17 mouse cellular contexts compared by ENCODE assay signal in the genomic region with DNA sequence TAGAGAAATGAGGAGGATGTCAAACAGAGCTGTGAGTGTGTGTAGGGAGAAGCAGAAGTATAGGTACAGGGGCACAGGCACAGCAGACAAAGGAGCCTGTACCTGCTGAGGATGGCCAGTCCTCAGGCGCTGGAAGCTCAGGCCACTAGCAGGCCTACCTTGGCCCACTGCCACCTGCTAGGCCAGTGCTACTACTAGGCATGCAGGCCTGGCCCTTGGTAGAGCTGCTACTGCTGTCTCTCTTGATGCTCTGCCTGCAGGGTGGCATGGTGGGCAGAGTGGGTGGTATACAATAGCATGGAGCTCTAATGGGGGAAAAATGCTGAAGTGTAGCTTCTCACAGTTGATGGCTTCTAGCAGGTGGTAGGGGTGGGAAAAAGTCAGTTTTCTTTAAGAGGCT.
DNase-seq lines count a peak whose midpoint lies in the region; ATAC-seq lines count a peak whose summit lies in the region.
"Had no signal": no experiment of that assay in that cellular context is flagged by ENCODE, and none has a peak within 500 bp of the region (broad histone marks: within the 10 kb centered on the region; RNA-seq: fewer than 3 reads in every experiment).

No protein-coding gene starts in this region.

- no peak overlapping the region for H3K4me2 ChIP-seq in liver, embryonic 11.5 days
- H3K4me2 ChIP-seq: hindbrain, embryonic 15.5 days; midbrain, embryonic 13.5 days; stomach, embryonic 15.5 days had no signal

- peaks cover 5% of the 10 kb centered on the region for H3K4me1 ChIP-seq in liver, embryonic 11.5 days (replicated peaks; ENCODE audit: control insufficient read depth, insufficient read depth, low read length)
- H3K4me1 ChIP-seq: hindbrain, embryonic 15.5 days; midbrain, embryonic 13.5 days; stomach, embryonic 15.5 days had no signal

- no peak overlapping the region for H3K27ac ChIP-seq in liver, embryonic 11.5 days (ENCODE audit: low read depth, low read length)
- H3K27ac ChIP-seq: hindbrain, embryonic 15.5 days; kidney, postnatal 0 days; macrophage; midbrain, embryonic 13.5 days; stomach, embryonic 15.5 days had no signal

- H3K36me3 ChIP-seq in liver, embryonic 11.5 days (ENCODE audit: control insufficient read depth, insufficient read depth, low read length), result no peaks in the 10 kb centered on the region
- H3K36me3 ChIP-seq: hindbrain, embryonic 15.5 days; stomach, embryonic 15.5 days had no signal

- no peaks in the 10 kb centered on the region for H3K9me3 ChIP-seq in liver, embryonic 11.5 days (ENCODE audit: control insufficient read depth, low read length)
- H3K9me3 ChIP-seq: G1E; hindbrain, embryonic 15.5 days; midbrain, embryonic 13.5 days; stomach, embryonic 15.5 days had no signal

- H3K9ac ChIP-seq in liver, embryonic 11.5 days (ENCODE audit: low read depth, low read length), result no peak overlapping the region
- H3K9ac ChIP-seq: hindbrain, embryonic 15.5 days; midbrain, embryonic 13.5 days; stomach, embryonic 15.5 days had no signal

- H3K4me3 ChIP-seq in liver, embryonic 11.5 days (ENCODE audit: low read depth, low read length), result no peak overlapping the region
- H3K4me3 ChIP-seq: hindbrain, embryonic 15.5 days; midbrain, embryonic 13.5 days; stomach, embryonic 15.5 days had no signal

- intact Hi-C loops in heart, postnatal 36 days (cut with DNase I), result loop anchor here (2.0 to 5.0 kb wide), 2 partner anchors 47 to 133 kb away; no protein-coding TSS in a partner anchor

- ATAC-seq in liver, embryonic 11.5 days (replicated peaks; ENCODE audit: low FRiP score), result no peak
- ATAC-seq: forebrain, embryonic 14.5 days; midbrain, embryonic 13.5 days had no signal

- H3K27me3 ChIP-seq in liver, embryonic 11.5 days (replicated peaks; ENCODE audit: control insufficient read depth, insufficient read depth, low read length), result no peaks in the 10 kb centered on the region
- H3K27me3 ChIP-seq: hindbrain, embryonic 15.5 days; midbrain, embryonic 13.5 days; stomach, embryonic 15.5 days had no signal

- peak; percentile 5 for DNase-seq in cerebellum, adult 9-11 months
- no peak for DNase-seq in cerebellum, adult 8-10 months
- peak; percentile 60 for DNase-seq in heart, postnatal 4 days
- no peak for DNase-seq in heart, postnatal 36 days
- DNase-seq in testis, postnatal 10 days (ENCODE audit: low spot score), result peak; percentile 49
- no peak for DNase-seq in testis, postnatal 14 days (ENCODE audit: low spot score)
- peak; percentile 17 for DNase-seq in kidney, postnatal 14 days
- no peak for DNase-seq in liver, embryonic 11.5 days (ENCODE audit: low spot score)
- DNase-seq: lung, adult 2 months; thymus, postnatal 25 days had no signal

- WGBS in liver, embryonic 11.5 days, result 83% methylated on average over 1 of the region's 1 CpGs

Comparison
In these comparisons a context has a peak if more than half of its experiments do, and no peak if none do; other contexts are left out.
1. DNase-seq: peak in cerebellum, adult 9-11 months (single experiment), heart, postnatal 4 days (single experiment), testis, postnatal 10 days (single experiment) and kidney, postnatal 14 days (single experiment); none in cerebellum, adult 8-10 months (single experiment), heart, postnatal 36 days (0 of 2), testis, postnatal 14 days (single experiment) and liver, embryonic 11.5 days (single experiment).